Mouse (Mus musculus): ENCODE results near the gene Scd1. TPM values are rescaled to one million over a fixed set of nuclear protein-coding genes. Genes with fewer than 3 reads are reported as not detected.

Scd1 gene
- polyA plus RNA-seq, 1 experiment from 2014 or later: 8.8 TPM

DNA sequence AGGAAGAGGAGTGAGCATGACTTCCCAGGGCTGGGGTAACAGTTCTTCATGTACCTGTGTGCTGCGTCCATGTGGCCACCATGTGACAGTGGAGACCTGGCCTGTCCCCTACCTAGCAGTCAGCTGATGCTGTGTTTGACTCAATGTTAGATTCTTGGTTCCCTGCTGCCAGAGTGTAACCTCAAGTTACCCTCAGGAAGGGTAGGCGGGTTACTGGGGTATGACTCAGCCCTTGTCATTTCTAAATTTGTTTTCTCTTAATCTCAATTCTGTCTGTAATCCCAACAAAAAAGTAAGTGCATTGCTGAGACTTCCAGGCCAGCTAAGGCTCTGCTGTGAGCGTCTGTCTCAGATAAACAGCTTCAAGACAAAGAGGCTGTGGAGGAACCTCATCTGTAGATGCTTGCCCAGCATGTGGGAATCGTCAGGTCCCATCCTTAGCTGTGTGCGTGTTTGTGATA is 13.7 kb downstream of the Scd1 start:
- Histone ChIP-seq H3K4me3 (no peak overlapping the region), H3K27me3 (replicated peaks) (no peaks in the 10 kb centered on the region), H3K4me2 (replicated peaks) (no peak overlapping the region), H3K36me3 (peaks cover 20% of the 10 kb centered on the region; the same call in 1 of the 2 replicates), H3K27ac (no peak overlapping the region), H3K9me3 (no peaks in the 10 kb centered on the region), H3K4me1 (peaks cover 9% of the 10 kb centered on the region), H3K9ac (no peak overlapping the region)
- 78% methylated on average over 5 of the region's 5 CpGs for WGBS
- no peak for ATAC-seq (ENCODE audit: low FRiP score, low read depth)

DNA sequence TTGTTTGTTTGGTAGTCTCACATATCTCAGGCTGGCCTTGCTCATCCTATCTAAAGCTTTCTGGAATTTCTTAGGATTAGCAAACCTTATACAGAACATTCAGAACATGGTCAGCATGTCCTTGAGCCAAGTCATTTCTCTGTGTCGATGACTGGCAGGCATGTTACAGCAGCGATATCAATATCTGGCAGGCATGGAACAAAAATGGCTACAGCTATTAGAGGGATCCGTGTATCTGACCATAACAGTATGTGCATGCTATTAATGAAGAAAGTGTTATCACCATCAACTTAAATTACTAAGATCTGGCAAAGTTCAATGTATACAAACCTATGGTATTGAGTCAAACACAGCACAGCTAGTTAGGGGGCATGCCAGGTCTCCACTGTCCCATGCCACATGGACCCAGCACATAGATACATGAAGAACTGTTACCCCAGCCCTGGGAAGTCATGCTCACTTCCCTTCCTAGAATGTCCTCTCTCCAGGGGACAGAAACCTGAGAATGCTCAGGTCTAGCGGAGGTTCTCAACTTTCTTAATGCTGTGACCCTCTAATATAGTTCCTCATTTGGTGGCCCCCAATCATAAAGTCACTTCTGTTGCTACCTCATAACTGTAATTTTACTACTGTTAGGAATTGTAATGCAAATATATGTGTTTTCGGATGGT is 15.2 kb downstream of the Scd1 start:
- no peak overlapping the region for H3K4me3 ChIP-seq
- H3K4me2 ChIP-seq (replicated peaks): no peak overlapping the region
- H3K27me3 ChIP-seq (replicated peaks): no peaks in the 10 kb centered on the region
- no peak overlapping the region for H3K9ac ChIP-seq
- peaks cover 15% of the 10 kb centered on the region; the same call in 1 of the 2 replicates for H3K36me3 ChIP-seq
- 87% methylated on average over 5 of the region's 5 CpGs for WGBS
- no peak overlapping the region for H3K27ac ChIP-seq
- H3K9me3 ChIP-seq: no peaks in the 10 kb centered on the region
- H3K4me1 ChIP-seq: peaks cover 20% of the 10 kb centered on the region
- no peak for ATAC-seq (ENCODE audit: low FRiP score, low read depth)

DNA sequence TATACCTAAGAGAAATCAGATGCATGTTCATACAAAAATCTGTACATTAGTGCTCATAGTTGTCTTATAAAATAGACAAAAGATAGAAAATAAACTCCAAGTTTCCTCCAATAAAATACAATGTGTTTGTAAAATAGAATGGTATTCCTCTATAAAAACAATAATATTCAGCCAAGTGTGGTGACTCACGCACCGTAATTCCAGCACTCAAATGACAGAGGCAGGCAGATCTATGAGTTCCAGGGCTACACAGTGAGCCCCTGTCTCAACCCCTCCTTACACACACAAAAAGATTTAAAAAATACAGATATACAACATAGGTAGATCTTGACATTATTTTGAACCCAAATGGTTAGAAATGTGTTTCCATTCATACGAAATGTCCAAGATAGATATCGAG is 15.8 kb downstream of the Scd1 start:
- Histone ChIP-seq H3K36me3 (peaks cover 11% of the 10 kb centered on the region; the same call in 1 of the 2 replicates), H3K9ac (no peak overlapping the region), H3K27ac (no peak overlapping the region), H3K9me3 (no peaks in the 10 kb centered on the region), H3K4me3 (no peak overlapping the region), H3K4me2 (replicated peaks) (no peak overlapping the region), H3K4me1 (peaks cover 20% of the 10 kb centered on the region), H3K27me3 (replicated peaks) (no peaks in the 10 kb centered on the region)
- 94% methylated on average over 4 of the region's 4 CpGs for WGBS
- ATAC-seq (ENCODE audit: low FRiP score, low read depth): no peak

DNA sequence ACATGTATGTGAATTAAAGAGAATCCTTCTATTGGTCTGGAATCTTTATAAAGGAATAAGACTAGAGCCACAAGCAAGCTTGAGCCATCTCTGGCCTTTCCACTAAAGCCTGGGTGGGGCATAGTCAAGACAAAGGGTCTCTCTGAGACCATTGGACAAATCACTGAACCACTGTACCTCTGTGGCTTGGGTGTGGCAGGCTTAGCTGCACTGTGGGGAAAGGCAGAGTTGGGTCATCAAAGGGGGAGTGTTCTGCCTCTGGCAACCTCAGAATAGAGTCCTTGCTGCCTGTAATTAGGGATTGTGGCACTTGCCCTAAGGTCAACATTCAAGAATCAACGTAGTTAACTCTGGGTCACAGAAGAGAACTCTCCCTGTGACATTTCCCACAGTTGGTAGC is 18.2 kb downstream of the Scd1 start:
- no peak overlapping the region for H3K4me3 ChIP-seq
- WGBS: 5% methylated on average over 1 of the region's 1 CpGs
- no peak overlapping the region for H3K9ac ChIP-seq
- no peaks in the 10 kb centered on the region for H3K36me3 ChIP-seq
- H3K9me3 ChIP-seq: no peaks in the 10 kb centered on the region
- no peak overlapping the region for H3K27ac ChIP-seq
- H3K4me1 ChIP-seq: peaks cover 20% of the 10 kb centered on the region
- no peak for ATAC-seq (ENCODE audit: low FRiP score, low read depth)
- peak overlapping the region; percentile 70; the same call in 1 of the 2 replicates for H3K4me2 ChIP-seq (replicated peaks)
- H3K27me3 ChIP-seq (replicated peaks): no peaks in the 10 kb centered on the region

DNA sequence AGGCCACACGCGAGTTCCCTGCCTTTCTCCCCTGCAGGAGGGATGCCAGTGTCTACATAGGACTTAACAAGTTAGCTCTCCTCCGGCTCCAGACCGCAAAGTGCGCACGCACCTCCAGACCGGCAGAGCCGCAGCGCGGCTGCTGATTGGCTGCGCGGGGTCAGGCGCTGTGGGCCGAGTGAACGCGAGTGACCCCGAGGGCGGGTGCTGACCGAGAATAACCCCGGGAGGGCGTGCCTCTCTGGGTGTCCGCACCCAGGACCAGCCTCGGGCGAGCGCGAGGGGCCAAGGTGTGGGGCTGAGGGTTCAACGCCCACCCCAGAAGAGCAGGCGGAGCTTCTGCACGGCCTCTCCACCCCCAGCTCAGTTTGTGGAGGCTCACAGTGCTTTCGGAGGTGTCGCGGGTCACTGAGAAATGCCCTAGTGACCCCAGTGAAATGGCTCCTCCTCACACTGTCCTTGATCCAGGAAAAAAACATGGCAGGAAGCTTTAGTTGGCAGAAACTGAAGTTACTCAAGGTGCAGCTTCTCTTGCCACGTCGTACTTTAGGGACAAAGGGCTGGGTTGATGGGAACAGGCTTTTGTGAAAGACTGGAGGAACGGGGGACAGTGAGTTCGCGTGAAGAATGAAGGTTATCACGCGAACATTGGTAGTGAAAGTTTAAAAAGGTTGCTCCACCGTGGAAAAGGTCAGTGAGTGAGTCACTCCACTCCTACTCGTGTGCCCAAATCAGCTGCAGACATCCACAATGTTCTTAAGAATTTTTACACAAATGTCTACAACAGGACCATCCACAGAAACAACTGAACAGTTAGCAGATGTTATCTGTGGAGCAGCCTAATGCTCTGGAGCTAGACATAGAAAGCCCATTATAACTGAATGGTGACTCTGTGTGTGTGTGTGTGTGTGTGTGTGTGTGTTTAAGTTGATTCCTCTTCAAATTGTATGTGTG is 18.9 kb downstream of the Scd1 start:
- WGBS: 4% methylated on average over 41 of the region's 41 CpGs
- Histone ChIP-seq H3K4me1 (peaks cover 20% of the 10 kb centered on the region), H3K9me3 (no peaks in the 10 kb centered on the region), H3K9ac (peak overlapping the region; percentile 61), H3K36me3 (no peaks in the 10 kb centered on the region), H3K27ac (peak overlapping the region; percentile 48), H3K4me3 (peak overlapping the region; percentile 46), H3K27me3 (replicated peaks) (no peaks in the 10 kb centered on the region), H3K4me2 (replicated peaks) (peak overlapping the region; percentile 70)
- peak; percentile 97 for ATAC-seq (ENCODE audit: low FRiP score, low read depth)

DNA sequence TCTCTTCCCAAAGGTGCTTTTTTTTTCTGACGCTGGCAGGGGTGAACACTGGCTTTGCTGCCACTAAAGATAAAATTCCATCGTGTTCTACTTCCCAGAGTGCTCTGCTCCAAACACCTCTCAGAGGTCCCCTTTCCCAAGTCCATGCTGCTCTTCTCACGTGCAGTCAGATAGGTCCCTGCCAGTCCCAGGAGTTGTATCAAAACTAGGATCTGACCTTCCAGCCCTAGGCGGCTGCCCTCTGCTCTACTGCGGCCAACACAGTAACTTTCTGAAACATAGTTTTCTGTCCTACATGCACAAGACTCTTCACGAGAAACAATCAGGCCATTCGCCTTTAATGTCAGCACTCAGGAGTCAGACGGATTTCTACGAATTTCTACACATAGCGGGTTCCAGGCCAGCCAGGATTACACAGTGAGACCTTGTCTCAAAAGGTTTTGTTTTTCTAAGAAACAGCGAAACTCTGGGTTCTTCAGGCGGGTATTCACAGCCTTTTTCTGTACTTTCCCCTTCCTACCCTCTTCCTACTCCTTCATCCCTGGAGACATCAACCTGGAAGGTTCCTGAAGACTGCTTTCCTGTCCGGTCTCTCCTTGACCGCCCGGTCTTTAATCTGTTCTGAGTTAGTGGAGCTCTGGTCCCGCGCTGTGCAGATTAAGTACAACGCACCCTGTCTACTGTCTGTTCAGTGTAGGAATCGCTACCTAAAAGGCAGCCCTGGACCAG is 19.8 kb downstream of the Scd1 start:
- no peaks in the 10 kb centered on the region for H3K27me3 ChIP-seq (replicated peaks)
- H3K9ac ChIP-seq: peak overlapping the region; percentile 61
- H3K9me3 ChIP-seq: no peaks in the 10 kb centered on the region
- peaks cover 20% of the 10 kb centered on the region for H3K4me1 ChIP-seq
- H3K27ac ChIP-seq: 0 out of 2 replicates have a peak overlapping the region, but pooled peaks have one; percentile 48
- no peaks in the 10 kb centered on the region for H3K36me3 ChIP-seq
- no peak for ATAC-seq (ENCODE audit: low FRiP score, low read depth)
- H3K4me2 ChIP-seq (replicated peaks): peak overlapping the region; percentile 70
- peak overlapping the region; percentile 46 for H3K4me3 ChIP-seq
- WGBS: 35% methylated on average over 19 of the region's 19 CpGs

DNA sequence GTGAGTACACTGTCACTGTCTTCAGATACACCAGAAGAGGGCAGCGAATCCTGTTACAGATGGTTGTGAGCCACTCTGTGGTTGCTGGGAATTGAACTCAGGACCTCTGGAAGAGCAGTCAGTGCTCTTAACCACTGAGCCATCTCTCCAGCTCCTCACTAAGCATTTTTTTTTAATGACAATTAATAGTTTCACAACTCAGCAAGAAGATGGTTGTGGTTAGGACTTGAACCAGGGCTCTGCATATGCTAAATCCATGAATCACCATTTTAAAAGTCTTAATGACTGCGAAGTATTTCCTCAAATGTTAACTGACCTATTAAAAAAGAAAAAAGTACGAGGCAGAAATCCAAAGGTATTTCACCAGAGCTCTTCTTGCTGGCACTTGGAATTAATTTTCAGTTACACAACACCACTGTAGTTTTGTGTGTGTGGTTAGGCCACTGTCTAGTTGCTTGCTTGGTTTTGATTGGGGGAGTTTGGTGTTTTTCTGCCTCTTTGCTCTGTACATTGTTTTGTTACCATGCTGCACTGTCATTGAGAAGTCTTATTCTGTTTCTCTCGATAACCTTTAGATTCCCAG is 20.5 kb downstream of the Scd1 start:
- Histone ChIP-seq H3K4me3 (no peak overlapping the region), H3K4me2 (replicated peaks) (no peak overlapping the region), H3K4me1 (peaks cover 20% of the 10 kb centered on the region), H3K27ac (no peak overlapping the region), H3K27me3 (replicated peaks) (no peaks in the 10 kb centered on the region), H3K9me3 (no peaks in the 10 kb centered on the region), H3K36me3 (no peaks in the 10 kb centered on the region), H3K9ac (no peak overlapping the region)
- 93% methylated on average over 4 of the region's 4 CpGs for WGBS
- no peak for ATAC-seq (ENCODE audit: low FRiP score, low read depth)

DNA sequence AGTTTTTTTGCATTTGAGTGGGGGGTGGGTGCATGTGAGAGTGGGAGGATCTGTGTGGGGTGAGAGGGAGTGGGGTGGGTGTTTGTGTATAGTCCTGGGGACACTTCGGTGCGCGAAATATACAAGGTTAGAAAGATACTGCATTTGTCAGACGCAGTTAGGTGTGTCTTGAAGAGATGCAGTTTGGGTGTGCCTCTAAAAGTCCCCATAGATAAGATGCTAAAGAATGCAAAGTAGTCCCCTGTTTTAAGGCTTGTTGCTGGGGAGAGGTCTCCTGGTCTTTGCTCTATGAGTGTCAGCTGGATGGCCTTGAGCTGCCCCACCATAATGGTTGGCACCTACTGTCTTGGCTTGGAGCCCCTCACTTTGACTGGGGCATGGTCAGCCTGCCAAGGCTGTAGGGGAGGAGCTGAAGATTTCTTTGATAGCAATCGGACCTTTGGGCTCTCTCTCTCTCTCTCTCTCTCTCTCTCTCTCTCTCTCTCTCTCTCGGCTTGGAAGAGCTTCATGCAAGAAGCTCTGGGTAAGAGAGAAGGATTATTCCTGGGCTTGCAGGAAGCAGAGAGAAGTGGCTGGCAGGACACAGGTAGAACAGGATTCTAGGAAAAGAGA is 21.7 kb downstream of the Scd1 start:
- 87% methylated on average over 6 of the region's 6 CpGs for WGBS
- H3K36me3 ChIP-seq: no peaks in the 10 kb centered on the region
- no peak overlapping the region for H3K4me2 ChIP-seq (replicated peaks)
- H3K27ac ChIP-seq: no peak overlapping the region
- peaks cover 20% of the 10 kb centered on the region for H3K4me1 ChIP-seq
- no peak overlapping the region for H3K9ac ChIP-seq
- ATAC-seq (ENCODE audit: low FRiP score, low read depth): no peak
- no peaks in the 10 kb centered on the region for H3K9me3 ChIP-seq
- no peak overlapping the region for H3K4me3 ChIP-seq
- no peaks in the 10 kb centered on the region for H3K27me3 ChIP-seq (replicated peaks)

DNA sequence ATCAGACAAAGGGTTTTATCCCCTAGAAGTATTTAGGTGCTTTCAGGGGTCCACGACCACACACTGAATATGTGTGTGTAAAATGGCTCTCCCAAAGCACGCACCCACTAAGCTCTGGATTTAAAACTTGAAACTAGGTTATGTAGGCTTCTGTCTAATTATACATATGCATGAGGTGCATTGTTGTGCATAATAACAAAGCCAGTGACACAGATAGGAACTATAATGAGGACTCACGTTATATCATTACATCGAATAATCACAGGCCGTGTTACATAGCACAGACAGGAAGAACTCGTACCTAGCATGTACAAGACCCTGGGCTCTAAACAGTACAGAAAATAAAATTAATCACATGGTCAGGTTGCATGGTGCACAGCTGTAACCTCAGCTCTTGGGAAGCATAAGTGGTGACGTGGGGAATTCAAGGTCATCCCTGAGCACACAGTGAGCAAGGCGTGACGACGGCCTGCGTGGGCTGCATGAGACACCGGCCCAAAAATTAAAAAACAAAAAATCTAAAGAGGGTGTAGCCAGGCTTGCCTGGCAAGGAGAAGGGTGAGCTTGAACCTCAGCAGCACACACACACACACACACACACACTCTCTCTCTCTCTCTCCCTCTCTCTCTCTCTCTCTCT is 24.9 kb downstream of the Scd1 start:
- H3K27ac ChIP-seq: no peak overlapping the region
- WGBS: 68% methylated on average over 12 of the region's 12 CpGs
- no peaks in the 10 kb centered on the region for H3K36me3 ChIP-seq
- no peaks in the 10 kb centered on the region for H3K9me3 ChIP-seq
- peaks cover 4% of the 10 kb centered on the region for H3K4me1 ChIP-seq
- H3K27me3 ChIP-seq (replicated peaks): no peaks in the 10 kb centered on the region
- no peak overlapping the region for H3K4me2 ChIP-seq (replicated peaks)
- H3K4me3 ChIP-seq: no peak overlapping the region
- H3K9ac ChIP-seq: no peak overlapping the region
- no peak for ATAC-seq (ENCODE audit: low FRiP score, low read depth)

DNA sequence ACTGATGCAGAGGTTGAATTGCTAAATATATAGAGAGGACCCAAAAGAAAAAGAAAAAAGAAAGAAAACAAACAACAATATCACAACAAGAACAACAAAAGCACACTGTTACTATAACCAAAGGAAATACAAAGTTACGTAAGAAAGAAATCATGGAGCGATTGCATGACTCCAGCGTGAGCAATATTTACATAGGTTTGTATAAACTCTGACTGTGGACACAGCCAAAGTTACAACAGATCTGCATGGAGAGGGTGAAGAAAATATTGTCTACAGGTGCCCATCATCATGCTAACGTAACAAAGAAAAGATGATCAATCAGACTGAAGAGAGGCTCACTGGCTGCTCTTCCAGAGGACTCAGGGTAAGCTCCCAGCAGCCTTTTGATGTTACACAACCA is 27.6 kb downstream of the Scd1 start:
- Histone ChIP-seq H3K27me3 (replicated peaks) (no peaks in the 10 kb centered on the region), H3K9ac (no peak overlapping the region), H3K4me3 (no peak overlapping the region), H3K27ac (no peak overlapping the region), H3K36me3 (no peaks in the 10 kb centered on the region), H3K9me3 (no peaks in the 10 kb centered on the region), H3K4me2 (replicated peaks) (no peak overlapping the region), H3K4me1 (0 out of 2 replicates have a peak, but pooled peaks cover 5% of the 10 kb centered on the region)
- no peak for ATAC-seq (ENCODE audit: low FRiP score, low read depth)
- 92% methylated on average over 4 of the region's 4 CpGs for WGBS

DNA sequence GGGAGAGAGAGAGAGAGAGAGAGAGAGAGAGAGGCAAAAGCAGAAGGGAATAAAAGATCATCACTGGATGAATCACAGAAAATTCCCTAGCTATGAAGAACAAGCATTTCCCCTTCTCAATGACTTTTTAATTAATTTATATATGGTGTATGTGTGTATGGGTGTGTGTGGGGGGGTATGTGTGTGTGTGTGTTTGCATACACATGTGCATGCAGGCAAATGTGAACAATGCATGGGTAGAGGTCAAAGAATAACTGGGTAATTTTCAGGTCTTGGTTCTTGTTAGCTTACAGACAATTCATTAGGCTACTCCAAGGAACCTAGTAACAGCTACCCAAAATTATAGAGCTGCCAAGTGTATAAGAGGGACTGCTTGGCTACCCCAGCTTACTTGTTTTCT is 28.6 kb downstream of the Scd1 start:
- Histone ChIP-seq H3K36me3 (no peaks in the 10 kb centered on the region), H3K9ac (no peak overlapping the region), H3K4me3 (no peak overlapping the region), H3K4me2 (replicated peaks) (no peak overlapping the region), H3K4me1 (0 out of 2 replicates have a peak, but pooled peaks cover 5% of the 10 kb centered on the region), H3K27ac (no peak overlapping the region), H3K27me3 (replicated peaks) (no peaks in the 10 kb centered on the region), H3K9me3 (no peaks in the 10 kb centered on the region)
- ATAC-seq (ENCODE audit: low FRiP score, low read depth): no peak

All from neural tube, embryonic 12.5 days (tissue).